Mouse (Mus musculus) cerebellum, adult 11 months (tissue): ENCODE data around the gene Elavl1.

Experiments
- DNase-seq: peaks from one replicate; pipeline ENCODE4 v3.0.0; 2022

Elavl1 gene

DNA sequence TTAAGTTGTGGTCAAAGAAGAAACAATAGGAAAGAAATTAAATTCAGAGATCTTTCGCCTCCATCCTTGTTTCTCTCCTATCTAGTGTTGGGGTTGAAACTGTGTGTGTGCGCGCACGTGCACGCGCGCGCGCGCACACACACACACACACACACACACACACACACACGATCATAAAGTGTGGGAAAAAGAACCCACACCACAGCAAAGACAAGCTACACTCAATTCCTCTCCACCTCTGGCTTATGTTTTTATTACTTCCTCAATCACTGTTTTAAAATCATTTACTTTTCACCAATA lies 5.7 kb downstream of the Elavl1 start:
- no peak for DNase-seq

DNA sequence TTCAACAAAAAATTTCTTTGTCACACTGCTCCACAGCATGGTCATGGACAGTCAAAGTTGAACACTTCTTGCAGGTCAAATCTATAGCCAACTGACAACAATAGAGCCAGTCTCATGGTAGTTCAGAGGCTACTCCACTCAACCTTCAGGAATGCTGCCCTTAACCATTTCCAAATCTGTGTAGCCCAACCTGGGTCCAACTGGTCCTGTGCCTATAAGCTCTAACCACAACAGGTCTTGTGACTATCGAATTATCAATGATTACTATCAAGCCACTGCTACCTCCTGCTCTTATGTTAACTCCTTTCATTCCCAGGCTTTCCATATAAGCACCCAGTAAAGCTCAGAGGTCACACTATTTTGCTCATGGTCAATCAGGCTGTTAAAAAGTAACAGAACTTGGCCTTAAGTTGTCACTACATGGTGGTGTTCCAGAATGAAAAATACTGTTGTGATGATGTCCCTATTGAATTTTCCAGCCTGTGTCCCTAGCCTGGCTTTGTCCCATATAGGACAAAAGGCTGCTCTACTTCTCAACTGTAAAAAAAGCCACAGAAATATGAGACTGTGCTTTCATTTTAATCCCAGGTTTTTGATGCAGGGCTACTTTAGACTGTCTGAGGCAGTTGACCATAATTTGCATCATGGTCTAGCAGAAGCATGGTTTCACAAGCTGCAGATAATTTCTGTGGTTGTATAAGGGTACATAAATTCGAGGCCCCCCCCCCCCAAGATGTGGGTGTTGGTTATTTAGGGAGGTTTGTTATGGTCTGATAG lies 6.2 kb downstream of the Elavl1 start:
- no peak for DNase-seq

DNA sequence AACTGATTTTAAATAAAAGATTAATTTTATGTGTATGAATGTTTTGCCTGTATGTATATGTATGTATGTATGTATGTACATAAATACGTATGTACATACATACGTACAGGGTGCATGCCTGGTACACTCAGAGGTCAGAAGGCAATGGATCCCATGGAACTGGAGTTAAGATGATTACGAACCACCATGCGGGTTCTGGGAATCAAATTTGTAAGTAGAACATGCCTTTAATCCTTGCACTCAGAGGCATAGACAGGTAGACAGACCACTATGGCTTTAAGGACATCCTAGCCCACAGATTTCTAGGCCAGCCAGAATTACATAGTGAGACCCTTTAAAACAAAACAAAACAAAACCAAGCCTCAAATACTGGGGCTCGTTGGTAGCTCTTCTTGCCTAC lies 7.1 kb downstream of the Elavl1 start:
- DNase-seq: no peak

DNA sequence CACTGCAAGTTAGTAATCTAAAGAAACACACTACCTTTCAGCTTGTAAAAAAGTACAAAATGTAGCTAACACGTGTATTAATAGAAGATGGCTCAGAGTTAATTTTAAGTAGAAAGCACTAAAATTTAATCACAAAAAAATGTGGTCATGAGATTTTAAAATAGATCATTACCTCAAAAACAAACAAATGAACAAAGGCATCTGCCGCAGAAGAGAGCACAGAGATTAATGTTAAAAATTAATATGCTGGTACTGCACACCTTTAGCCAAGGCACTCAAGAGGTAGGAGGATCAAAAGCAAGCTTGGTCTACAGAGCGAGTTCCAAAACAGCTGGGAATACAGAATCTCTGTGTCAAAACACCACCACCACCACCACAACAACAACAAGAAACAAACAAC lies 10.4 kb downstream of the Elavl1 start:
- no peak for DNase-seq

DNA sequence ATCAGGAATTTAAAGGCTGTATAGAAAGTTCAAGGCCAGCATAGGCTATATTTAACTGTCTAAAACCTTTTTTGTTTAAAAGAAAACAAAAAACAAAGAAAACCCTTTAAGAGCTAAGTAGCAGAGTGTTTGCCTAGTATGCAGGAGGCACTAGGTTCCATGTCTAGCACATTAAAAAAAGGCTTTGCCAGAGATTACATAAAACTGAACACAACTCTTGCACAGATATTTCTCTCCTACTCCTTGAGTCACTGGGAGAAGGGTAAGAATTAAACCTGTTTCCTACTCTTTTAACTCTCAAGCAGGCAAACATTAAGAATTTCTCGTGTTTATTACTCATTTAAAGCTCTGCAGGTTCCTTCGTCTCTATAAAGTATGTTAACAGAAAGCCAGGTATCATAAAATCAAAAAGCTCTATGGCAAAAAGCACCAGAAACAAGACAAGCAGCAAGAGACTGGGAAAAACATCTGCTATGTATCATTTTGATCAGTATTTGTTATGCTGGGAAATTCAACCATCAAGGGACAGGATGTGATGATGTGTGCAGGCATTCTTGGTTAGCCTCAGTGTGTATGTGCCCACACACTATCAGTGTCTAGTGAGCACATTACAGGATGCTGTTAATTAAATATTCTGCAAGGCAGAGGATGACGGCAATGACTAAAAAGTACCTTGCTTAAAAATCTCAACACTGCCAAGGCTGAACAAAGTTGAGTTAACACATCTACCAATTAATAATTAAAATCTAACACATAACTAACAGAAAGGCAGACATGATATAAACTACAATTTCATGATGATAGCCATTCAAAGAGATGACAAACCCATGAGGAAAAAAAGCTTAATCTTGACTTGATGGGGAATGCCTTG lies 11.7 kb downstream of the Elavl1 start:
- no peak for DNase-seq

DNA sequence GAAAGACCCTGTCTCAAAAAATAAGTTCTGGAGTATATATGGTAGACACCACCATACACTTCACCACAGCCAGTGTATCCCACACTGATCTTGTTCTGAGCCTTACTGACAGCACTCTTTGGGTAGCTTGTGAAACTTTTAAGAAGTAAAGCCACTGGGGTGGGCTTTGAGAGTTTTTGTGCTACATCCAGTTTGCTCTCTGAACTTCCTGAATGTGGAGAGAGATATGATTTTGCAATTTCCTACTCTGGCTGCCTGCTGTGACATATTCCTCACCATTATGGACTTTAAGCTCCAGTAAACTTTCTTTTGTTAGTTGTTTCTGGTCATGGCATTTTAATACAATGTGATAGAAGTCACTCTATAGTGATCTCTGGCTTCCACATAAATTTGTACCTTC lies 13.1 kb downstream of the Elavl1 start:
- DNase-seq: no peak

DNA sequence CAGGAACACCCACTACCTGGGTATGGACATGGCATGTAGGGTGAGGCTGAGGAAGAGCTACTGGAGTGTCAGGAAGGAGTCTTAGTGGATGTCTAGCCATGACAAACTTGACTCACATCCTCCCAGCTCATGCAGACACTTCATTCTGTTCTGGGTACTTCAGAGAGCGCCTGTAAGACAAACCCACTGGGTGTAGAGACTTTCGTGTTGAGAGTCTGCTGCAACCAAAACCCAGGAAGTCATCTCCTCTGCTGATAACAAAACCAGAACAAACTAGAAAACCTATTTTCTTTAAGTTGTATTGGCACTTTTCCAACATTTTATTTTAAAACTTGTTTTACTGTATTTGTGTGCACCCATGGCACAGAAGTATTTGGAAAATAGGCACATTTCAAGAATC lies 19.4 kb downstream of the Elavl1 start:
- DNase-seq: no peak

DNA sequence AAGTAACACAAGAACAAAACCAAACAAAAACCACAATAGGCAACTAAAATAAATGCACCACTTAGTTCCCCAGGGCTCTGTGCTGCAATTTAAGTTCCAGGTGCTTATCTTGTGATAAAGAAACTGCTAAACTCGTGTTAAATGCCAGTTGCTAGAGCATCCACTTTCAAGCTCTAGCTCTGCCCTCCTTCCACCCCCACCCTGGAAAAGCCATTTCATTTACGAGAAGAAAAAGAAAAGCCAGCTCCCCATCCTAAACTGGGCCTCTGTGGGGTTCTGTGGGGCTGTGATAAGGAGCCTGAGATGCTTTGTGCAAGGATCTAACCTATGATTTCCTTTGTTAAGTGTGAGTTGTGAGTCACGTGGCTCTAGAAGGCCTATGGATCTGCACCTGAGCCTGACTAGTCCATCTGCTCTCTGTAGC lies 21.1 kb downstream of the Elavl1 start:
- no peak for DNase-seq

DNA sequence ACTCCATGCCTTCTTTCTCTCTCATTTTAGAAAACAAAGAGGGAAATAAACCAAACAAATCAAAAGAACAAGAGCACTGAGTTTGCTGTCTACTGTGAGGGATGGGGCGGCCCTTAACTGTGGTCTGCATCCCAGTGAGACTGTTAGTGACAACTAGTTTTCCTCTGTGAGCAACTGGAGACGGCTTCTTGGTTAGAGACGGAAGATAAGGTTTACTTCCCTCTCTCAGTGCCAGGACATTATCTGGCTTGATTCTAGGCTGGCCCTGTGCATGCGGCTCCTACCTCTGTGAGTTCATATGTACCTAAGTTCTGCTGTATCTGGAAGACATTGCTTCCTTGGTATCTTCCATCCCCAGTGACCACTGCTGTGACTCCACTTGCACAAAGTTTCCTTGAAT lies 27.4 kb downstream of the Elavl1 start:
- DNase-seq: no peak

DNA sequence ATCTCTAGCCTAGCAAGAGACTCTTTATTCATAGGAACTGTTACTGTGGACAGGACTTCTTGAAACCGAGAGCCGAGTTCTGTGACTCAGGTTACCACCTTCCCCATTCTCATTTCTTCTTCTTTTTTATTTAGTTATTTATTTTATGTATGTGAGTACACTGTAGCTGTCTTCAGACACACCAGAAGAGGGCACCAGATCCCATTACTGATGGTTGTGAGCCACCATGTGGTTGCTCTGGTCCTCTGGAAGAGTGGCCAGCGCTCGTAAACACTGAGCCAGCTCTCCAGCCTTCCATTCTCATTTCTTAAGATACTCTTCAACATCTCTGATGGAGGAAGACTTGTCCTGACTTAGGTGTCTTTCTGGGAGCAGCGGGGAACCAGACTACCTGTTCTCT lies 32.5 kb downstream of the Elavl1 start:
- no peak for DNase-seq

DNA sequence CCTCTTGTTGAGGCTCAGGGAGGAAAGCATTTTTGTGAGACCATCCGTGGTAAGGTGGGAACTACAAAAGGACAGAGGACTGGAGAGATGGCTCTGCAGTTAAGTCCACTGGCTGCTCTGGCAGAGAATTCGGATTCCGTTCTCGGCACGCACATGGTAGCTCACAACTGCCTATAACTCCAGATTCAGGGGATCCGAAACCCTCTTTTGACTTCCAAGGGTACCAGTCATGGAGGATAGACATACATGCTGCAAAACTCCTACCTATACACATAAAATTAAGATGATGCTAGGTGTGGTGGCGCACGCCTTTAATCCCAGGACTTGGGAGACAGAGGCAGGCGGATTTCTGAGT lies 49.1 kb downstream of the Elavl1 start:
- DNase-seq: no peak

DNA sequence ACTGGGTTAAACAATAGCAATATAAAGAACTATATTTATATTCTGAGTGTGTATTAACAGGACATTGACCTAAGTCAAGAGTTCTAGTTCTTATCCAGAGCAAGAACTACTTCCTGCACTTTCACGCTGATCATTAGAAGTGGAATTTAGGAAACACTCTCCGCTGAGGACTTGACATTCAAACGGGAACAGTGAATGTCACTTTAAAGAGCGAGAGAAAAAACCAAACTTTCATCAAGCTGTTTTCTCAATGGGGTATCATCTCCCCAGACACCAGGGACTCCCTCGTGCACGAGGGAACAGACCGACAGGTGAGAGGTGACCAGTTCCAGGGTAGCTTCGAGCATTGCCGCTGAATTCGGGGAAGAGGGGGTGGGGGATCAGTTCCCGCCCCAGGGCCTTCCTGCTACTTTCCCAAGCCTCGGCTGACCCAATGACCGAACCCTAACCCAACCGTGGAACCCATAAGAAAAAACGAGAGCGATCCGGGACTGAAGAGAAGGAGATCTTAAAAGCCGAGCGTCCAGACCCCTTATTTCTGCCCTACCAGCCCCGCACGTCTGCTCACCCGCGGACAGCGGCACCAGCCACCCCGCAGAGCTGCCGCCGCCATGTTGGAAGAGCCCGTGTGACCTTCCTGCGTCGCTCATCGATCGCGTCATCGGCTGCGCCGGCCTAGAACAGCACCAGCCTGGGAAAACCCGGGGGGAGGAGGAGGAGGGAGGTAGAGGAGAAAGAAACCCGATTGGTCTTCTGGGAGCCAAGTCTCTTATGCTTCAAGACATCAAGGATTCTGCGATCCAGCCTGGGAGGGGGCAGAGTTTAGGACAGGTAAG lies 49.7 kb downstream of the Elavl1 start, which contains the start of gene Timm44:
TSS of gene Timm44 (minus strand) at position 639 of the 836 bp plus-strand sequence.
- peak; percentile 94 for DNase-seq

DNA sequence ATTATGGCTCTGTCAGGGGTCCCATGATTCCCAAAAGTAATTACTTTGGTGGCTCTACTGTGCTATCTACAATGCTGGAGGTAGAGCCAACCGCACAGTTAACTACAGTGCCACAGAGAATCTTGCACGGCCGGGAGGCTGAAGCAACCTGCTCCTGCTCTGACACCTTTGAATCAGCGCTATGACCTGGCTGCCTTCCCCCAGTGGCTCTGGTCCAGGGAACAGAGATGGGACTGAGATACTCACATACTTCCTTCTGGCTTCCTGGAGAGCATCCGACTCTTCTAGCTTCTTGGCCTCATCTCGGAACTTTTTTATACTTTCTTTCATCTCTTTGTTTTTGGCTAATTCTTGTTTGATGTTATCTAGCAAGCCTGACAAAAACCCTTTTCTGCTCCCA lies 55.6 kb downstream of the Elavl1 start:
- no peak for DNase-seq

DNA sequence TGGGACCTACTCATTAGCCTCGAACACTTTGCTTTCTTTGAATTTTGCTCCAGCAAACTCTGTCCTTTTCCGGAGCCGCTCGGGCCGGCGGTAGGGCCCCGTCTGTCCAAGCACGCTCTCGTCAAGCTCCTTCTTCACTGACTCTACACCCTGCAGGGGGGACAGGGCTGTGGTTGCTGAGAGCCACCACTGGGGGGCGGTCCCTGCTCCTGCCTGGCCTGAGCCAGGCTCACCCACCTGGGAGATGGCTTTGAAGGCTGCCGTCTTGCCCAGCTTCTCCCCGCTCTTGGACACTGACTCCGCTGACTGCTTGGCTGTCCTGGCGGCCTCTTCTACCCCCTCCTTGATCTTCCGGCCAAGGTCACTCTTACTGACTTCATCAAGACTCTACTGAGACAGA lies 57.6 kb downstream of the Elavl1 start:
- no peak for DNase-seq

DNA sequence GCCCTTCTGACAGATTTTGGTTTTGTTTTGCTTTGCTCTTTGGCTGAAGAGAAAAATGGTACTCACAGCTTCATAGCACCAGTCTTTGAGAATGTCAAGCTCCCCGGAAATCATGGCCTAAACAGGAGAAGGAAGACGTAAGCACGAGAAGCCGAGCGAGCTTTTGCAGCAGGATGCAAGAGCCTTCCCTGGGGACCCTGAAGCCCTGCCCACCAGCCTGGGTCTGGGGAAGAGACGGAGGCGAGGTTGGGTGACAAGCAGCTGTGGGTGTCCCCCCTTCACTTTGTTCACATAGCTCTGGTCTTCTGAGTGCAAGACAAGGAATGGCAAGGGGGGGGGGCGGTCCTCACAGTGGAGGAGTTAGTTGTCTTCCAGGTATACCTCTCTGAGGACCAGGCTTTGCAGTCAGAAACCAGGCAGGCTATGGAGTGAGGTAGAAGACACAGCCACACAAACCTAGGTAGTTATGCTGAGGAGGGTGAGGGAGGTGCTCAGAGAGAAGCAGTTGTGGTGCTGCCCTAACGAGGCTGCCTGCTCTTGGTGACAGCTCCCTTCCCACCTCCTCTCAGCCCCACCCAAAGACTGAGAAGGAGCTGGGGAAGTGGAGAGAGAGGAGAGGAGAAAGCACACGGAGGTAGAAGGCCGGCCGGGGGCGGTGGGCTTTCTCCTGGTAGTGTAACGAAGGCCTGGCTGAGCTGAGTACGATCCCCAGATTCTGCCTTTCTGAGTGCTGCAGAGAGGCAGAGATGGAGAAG lies 59.9 kb downstream of the Elavl1 start:
- DNase-seq: no peak

DNA sequence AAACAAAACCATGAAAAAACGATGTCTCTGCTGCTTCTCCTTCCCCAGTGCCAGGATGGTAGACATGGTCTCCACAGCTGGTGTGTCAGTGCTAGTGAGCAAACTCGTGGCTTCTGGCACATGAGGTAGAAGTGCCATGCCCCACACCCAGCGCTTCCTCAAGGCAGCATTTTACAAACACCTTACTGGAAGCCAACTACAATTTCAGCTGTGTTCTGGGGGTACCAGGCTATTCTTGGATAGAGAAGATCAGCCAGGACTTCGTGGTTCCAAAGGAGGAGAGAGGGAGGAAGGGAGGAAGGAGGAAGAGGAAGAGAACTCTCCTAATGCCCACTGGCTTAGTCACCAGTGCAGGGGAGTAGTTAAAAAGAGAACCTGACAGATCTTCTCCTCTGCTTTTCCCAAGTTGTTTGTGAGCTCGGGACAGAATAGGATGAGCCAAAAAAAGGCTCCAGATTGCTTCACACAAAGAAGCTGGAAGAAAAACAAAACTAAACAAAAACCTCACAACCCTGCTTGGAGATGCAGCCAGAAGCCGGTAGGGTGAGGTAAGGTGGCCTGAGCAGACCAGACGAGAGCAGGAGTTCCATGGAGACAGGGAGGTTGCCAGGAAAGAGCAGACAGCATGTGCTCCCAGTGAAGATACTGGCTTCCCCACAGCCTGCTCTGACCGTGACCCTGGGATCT lies 62.0 kb downstream of the Elavl1 start:
- DNase-seq: no peak

DNA sequence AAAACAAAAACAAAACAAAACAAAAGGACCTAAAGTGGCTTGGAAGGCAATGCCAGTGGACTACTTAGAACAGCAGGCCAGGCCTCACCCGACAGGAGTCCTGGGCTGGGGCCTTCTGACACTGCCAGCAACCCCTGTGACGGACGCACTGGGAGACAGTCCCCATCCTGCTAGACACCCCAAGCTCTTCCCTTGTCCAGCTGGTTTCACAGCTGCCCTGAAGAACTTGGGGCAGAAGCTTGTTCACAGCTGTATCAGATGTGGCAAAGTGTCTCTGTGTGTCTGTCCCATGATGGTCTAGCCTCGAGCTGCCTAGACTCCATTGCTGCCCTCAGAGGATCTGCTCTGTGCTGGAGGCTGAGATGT lies 65.4 kb downstream of the Elavl1 start:
- no peak for DNase-seq

DNA sequence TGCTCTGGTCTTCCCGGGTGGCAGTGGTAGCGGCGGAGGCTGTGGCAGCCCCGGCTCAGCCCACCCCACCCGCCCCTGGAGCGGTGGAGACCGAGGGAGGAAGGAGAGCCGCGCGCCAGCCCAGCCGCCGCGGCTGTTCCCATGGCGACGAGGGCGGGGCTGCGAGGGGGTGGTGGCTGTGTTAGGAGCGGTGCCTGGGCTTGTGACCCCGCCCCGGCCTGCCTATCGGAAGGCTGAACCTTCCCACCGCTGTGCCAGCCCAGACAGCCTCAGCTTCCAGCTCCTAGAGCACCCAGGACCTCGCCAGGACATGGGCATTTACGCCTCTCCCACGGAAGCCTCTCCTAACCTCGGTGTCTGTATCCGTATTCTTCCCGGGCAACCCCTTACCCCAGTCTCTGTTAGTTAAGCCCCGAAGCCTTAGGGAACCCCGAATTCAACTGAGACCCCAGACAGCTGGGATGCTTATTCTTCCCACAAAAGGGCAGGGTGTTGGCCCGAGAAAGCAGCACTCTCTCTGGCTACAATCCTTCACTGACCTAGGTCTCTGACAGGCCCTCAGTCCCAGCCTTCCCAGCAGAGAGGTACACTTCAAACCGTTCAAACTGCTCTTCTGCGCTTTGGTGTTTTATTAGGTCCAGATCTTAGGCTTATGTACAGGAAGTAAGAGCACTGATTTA lies 65.9 kb downstream of the Elavl1 start, which contains the start of gene Ctxn1:
TSS of gene Ctxn1 (minus strand) at position 150 of the 680 bp plus-strand sequence.
- peak; percentile 67 for DNase-seq

DNA sequence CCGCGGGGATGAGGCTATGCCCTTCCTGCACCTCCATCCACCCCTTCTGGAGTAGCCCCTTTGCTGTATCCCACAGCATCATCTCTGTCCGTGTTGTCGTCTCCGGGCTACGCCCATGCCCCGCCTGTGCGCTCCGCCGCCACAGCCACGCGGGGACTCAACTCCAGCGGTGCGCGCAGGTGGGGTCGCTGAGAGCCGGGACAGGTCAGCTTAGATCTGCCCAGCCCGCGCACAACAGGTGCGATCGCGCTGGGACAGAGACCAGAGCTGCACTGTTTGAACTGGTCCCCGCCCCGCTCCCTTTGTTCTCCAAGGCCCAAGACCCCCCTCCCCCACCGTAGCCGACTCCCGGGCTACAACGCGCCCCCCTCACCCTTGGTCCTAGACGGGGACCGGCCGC lies 66.5 kb downstream of the Elavl1 start:
- DNase-seq: no peak

DNA sequence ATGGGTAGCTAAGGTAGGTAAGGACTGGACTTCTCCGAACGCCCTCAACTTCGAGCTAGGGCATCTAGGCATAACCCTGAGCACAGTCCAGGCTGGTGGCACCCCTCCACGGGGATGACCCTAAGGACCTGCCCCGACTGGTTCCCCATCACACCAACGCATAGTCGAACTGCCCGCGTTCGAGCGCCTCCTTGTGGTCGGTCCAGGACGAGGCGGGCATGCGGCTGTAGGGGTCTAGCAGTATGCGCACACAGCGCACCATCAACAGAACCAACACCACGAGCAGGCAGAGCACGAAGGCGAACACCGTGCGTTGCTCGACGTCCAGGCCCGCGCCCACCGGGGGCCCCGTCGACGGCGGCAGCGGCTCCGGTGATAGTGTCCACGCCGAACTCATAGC lies 67.0 kb downstream of the Elavl1 start:
- DNase-seq: peak; percentile 58

DNA sequence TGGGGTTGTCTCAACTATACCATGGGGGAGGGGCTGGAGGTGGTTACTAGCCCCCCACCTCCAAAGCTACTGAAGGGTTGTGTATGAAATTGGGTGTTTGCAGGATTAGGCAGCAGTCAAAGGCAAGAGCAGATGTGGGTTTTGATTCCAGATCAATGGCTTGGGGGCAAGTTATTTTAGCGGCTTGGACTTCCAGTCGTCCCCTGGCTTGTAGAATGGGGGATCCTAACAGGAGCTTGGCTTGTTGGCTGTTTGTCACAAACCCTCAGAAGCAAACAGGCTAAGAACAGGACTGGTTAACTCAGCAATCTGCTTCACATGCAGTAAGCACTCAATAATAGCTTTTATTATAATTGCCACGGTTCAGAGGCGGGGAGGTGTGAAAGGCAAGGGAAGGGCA lies 67.9 kb downstream of the Elavl1 start:
- DNase-seq: no peak

DNA sequence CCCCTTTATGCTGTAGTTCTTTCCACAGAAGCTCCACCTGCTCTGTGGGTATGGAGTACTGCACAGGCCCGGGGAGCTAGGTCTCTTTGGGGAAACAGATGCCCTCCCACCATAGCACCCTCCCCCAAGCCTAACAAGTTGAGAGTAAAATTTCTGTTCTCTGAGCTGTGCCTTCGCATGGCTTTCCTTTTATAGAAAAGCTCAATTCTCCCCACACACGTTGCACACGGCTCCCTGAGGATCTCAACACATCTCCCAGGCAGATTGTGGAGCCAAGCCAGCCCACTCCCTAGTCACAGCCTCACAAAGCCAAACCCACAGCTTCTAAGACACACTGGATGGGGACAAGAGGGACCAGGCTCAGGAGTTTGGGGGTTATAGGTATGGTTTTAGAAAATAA lies 68.3 kb downstream of the Elavl1 start:
- no peak for DNase-seq
